Mouse (Mus musculus) forelimb bud, embryonic 11.5 days (tissue): Measurements from ENCODE around the gene Dgcr2.

Experiments
- DNase-seq: peaks from one replicate; pipeline ENCODE4 v3.0.0-alpha.2; 2012; ENCODE audit warnings: low read depth, low spot score

Dgcr2 gene

GRCm38 (mm10) chr16:17898462-17898861 lies at the start of gene Dgcr2, which contains the start of gene Tssk2:
TSS of gene Dgcr2 (minus strand) at chr16:17898562.
TSS of gene Tssk2 (plus strand) at chr16:17898637.
- DNase-seq: no peak

GRCm38 (mm10) chr16:17945081-17945831 lies 46.9 kb upstream of the Dgcr2 start:
- no peak for DNase-seq

- no peak for DNase-seq
Observed at GRCm38 (mm10) chr16:17943466-17943865, 45.1 kb upstream of the Dgcr2 start.

- no peak for DNase-seq
Observed at GRCm38 (mm10) chr16:17939255-17939751, 40.9 kb upstream of the Dgcr2 start.

- DNase-seq: peak; percentile 67
Observed at GRCm38 (mm10) chr16:17938821-17939220, 40.5 kb upstream of the Dgcr2 start.

- DNase-seq: no peak
Observed at GRCm38 (mm10) chr16:17938187-17938586, 39.8 kb upstream of the Dgcr2 start.

- no peak for DNase-seq
Observed at GRCm38 (mm10) chr16:17936776-17937175, 38.4 kb upstream of the Dgcr2 start.

GRCm38 (mm10) chr16:17934445-17934910 lies 36.1 kb upstream of the Dgcr2 start:
- DNase-seq: no peak

GRCm38 (mm10) chr16:17933594-17934444 lies 35.5 kb upstream of the Dgcr2 start:
- no peak for DNase-seq

- DNase-seq: no peak
Observed at GRCm38 (mm10) chr16:17931906-17932460, 33.6 kb upstream of the Dgcr2 start.

GRCm38 (mm10) chr16:17929631-17930030 lies 31.3 kb upstream of the Dgcr2 start:
- no peak for DNase-seq

- DNase-seq: no peak
Observed at GRCm38 (mm10) chr16:17929211-17929610, 30.8 kb upstream of the Dgcr2 start.

- DNase-seq: peak; percentile 79
Observed at GRCm38 (mm10) chr16:17928627-17929104, 30.3 kb upstream of the Dgcr2 start.

GRCm38 (mm10) chr16:17928087-17928580 lies 29.8 kb upstream of the Dgcr2 start, which contains the start of gene Slc25a1:
TSS of gene Slc25a1 (minus strand) at chr16:17928219.
- DNase-seq: peak; percentile 65

- DNase-seq: no peak
Observed at GRCm38 (mm10) chr16:17927351-17928082, 29.2 kb upstream of the Dgcr2 start.

- no peak for DNase-seq
Observed at GRCm38 (mm10) chr16:17922163-17922538, 23.8 kb upstream of the Dgcr2 start.

- peak; percentile 99 for DNase-seq
Observed at GRCm38 (mm10) chr16:17921325-17922162, 23.2 kb upstream of the Dgcr2 start.

GRCm38 (mm10) chr16:17920586-17920985 lies 22.2 kb upstream of the Dgcr2 start:
- no peak for DNase-seq

- peak; percentile 13 for DNase-seq
Observed at GRCm38 (mm10) chr16:17914307-17915249, 16.2 kb upstream of the Dgcr2 start, which contains the start of gene Gsc2. TSS of gene Gsc2 (minus strand) at chr16:17915059.
